Mouse (Mus musculus) hindbrain, embryonic 13.5 days (tissue): ENCODE measurements around the gene Tasp1. TPM values are rescaled to one million over a fixed set of nuclear protein-coding genes. Genes with fewer than 3 reads are reported as not detected.
"Not testable (repeated sequence)": the region's sequence is repeated elsewhere in the genome, so short reads cannot be mapped to it uniquely, and the experiment has no call there.

Source experiments
- ATAC-seq: fragments of 200-750 bp; cut with Nextera tagmentation; 2 replicates; pipeline ENCODE4 v1.8.0; 2017; ENCODE audit warnings: moderate TSS enrichment; ENCODE audit not compliant: low FRiP score
- H3K27ac ChIP-seq: fragments of 300-500 bp; sonication (generic); 2 replicates; pipeline ENCODE4 v1.5.1; 2015; ENCODE audit warnings: inconsistent platforms, mild to moderate bottlenecking, moderate library complexity
- H3K27me3 ChIP-seq: fragments of 300-500 bp; sonication (generic); 2 replicates; pipeline ENCODE4 v1.6.1; 2015; ENCODE audit warnings: mild to moderate bottlenecking, inconsistent platforms
- H3K36me3 ChIP-seq: fragments of 300-500 bp; sonication (generic); 2 replicates; pipeline ENCODE4 v1.6.1; 2015; ENCODE audit warnings: mild to moderate bottlenecking, inconsistent platforms
- H3K4me1 ChIP-seq: fragments of 300-500 bp; sonication (generic); replicated peaks from 2 replicates; pipeline ENCODE4 v1.6.1; 2015; ENCODE audit warnings: inconsistent platforms
- H3K4me2 ChIP-seq: fragments of 300-500 bp; sonication (generic); 2 replicates; pipeline ENCODE4 v1.6.1; 2015; ENCODE audit warnings: inconsistent platforms, mild to moderate bottlenecking, moderate library complexity
- H3K4me3 ChIP-seq: fragments of 300-500 bp; sonication (generic); 2 replicates; pipeline ENCODE4 v1.5.1; 2015; ENCODE audit warnings: mild to moderate bottlenecking, inconsistent platforms
- H3K9ac ChIP-seq: fragments of 300-500 bp; sonication (generic); 2 replicates; pipeline ENCODE4 v1.6.1; 2015; ENCODE audit warnings: mild to moderate bottlenecking, inconsistent platforms
- H3K9me3 ChIP-seq: fragments of 300-500 bp; sonication (generic); 2 replicates; pipeline ENCODE4 v1.6.1; 2016; ENCODE audit warnings: inconsistent platforms
- WGBS: fragments of 180-500 bp; shearing (Covaris S2); methylation state at CpG from one replicate; pipeline ENCODE4 v1.1.7; 2015; 5-methylcytosine and 5-hydroxymethylcytosine counted together
- polyA plus RNA-seq: library from polyadenylated mRNA; unstranded; fragments of >200 nt; fragmentation: Nextera tagmentation; extraction: Ambion mirVana; gene quantifications from 2 replicates; pipeline ENCODE4 v1.2.1, GENCODE M21; 2015

Tasp1 gene
- polyA plus RNA-seq, 1 experiment from 2014 or later: 15.4 TPM

DNA sequence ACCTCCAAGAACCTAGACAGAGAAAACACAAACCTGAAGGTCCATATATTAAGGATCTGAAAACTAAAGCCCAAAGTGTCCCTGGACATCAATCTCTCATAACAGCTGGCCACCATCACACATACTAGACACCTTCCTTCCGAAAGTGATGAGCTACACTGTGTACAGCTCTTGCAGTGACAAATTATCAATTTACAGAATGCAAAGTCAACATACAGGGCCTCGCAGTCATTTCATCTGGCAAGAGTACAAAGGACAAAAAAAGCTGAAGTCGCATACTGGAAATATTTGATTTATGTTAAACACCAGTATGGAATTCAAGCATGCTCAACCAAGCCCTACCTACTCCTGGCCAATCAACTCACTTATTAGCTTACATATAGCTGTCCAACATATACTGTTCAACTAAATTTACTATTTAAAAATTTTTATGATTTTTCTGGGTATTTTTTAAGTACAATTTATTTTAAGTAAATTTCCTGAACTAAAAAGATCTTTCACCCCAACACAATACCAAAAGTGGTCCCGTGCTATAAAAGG lies 132.5 kb downstream of the Tasp1 start:
- Histone ChIP-seq H3K9me3 (no peaks in the 10 kb centered on the region), H3K9ac (no peak overlapping the region), H3K36me3 (0 out of 2 replicates have a peak, but pooled peaks cover 2% of the 10 kb centered on the region), H3K27me3 (no peaks in the 10 kb centered on the region), H3K4me3 (no peak overlapping the region), H3K4me2 (no peak overlapping the region), H3K4me1 (no peaks in the 10 kb centered on the region), H3K27ac (no peak overlapping the region)
- WGBS: 89% methylated on average over 4 of the region's 4 CpGs
- no peak for ATAC-seq

DNA sequence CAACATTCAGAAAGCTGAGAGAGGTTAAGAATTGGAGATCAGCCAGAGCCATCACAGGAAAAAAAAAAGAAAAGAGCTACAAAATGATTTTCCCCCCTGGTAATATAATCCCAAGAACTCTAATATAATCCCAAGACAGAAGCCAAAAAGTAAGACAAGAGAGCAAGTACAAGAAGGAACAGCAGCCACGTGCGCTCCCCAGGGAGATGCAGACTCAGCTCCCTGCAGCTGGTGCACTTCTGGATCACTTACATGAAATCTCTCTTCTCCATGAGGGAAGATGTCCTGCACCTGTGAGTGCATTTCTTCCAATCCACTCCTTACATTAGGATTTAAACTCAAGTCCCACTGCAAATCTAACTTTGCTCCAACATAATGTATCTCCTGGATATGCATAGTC lies 134.4 kb downstream of the Tasp1 start:
- H3K27me3 ChIP-seq: no peaks in the 10 kb centered on the region
- WGBS: 79% methylated on average over 2 of the region's 2 CpGs
- H3K4me1 ChIP-seq: no peaks in the 10 kb centered on the region

DNA sequence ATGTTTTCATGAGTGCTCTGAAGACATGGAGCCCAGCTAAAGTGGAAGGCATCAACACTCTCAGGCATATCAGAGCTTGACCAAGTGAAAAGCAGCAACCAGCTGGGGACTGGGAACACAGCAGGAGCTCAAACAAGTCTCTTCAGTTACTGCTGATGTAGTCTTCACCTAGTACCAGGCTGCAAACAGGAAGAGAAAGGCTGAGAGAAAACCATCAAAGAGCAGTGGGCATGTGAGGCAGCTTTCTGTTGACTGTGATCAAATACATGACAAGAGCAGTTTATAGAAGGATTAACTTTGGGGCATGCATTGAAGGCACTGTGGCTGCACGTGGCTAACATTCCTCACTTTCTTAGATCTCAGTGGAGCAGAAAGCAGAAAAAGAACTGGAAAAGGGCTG lies 141.7 kb downstream of the Tasp1 start:
- Histone ChIP-seq H3K9me3 (no peaks in the 10 kb centered on the region), H3K27ac (no peak overlapping the region), H3K9ac (no peak overlapping the region), H3K4me2 (no peak overlapping the region), H3K27me3 (no peaks in the 10 kb centered on the region), H3K4me1 (no peaks in the 10 kb centered on the region), H3K4me3 (no peak overlapping the region), H3K36me3 (no peaks in the 10 kb centered on the region)
- no peak for ATAC-seq
- 21% methylated on average over 1 of the region's 1 CpGs for WGBS

More for the DNA sequence above, 134.4 kb downstream of the Tasp1 start:
- H3K9me3 ChIP-seq: no peaks in the 10 kb centered on the region
- ATAC-seq: no peak
- H3K4me2 ChIP-seq: no peak overlapping the region
- no peak overlapping the region for H3K4me3 ChIP-seq
- H3K9ac ChIP-seq: no peak overlapping the region
- H3K27ac ChIP-seq: no peak overlapping the region
- 0 out of 2 replicates have a peak, but pooled peaks cover 2% of the 10 kb centered on the region for H3K36me3 ChIP-seq

- H3K9me3 ChIP-seq, H3K4me3 ChIP-seq, H3K27me3 ChIP-seq, H3K27ac ChIP-seq, H3K9ac ChIP-seq, ATAC-seq, H3K4me2 ChIP-seq, H3K4me1 ChIP-seq, H3K36me3 ChIP-seq: not testable (repeated sequence)
These were observed 145.2 kb downstream of the Tasp1 start for GRCm38 (mm10) chr2:139921395-139921794.

GRCm38 (mm10) chr2:139919757-139920156 lies 146.8 kb downstream of the Tasp1 start:
- Histone ChIP-seq H3K27me3 (no peaks in the 10 kb centered on the region), H3K4me1 (no peaks in the 10 kb centered on the region), H3K9me3 (no peaks in the 10 kb centered on the region), H3K4me2 (no peak overlapping the region), H3K4me3 (no peak overlapping the region), H3K9ac (no peak overlapping the region), H3K36me3 (no peaks in the 10 kb centered on the region), H3K27ac (no peak overlapping the region)
- ATAC-seq: no peak
- WGBS: 76% methylated on average over 2 of the region's 2 CpGs

DNA sequence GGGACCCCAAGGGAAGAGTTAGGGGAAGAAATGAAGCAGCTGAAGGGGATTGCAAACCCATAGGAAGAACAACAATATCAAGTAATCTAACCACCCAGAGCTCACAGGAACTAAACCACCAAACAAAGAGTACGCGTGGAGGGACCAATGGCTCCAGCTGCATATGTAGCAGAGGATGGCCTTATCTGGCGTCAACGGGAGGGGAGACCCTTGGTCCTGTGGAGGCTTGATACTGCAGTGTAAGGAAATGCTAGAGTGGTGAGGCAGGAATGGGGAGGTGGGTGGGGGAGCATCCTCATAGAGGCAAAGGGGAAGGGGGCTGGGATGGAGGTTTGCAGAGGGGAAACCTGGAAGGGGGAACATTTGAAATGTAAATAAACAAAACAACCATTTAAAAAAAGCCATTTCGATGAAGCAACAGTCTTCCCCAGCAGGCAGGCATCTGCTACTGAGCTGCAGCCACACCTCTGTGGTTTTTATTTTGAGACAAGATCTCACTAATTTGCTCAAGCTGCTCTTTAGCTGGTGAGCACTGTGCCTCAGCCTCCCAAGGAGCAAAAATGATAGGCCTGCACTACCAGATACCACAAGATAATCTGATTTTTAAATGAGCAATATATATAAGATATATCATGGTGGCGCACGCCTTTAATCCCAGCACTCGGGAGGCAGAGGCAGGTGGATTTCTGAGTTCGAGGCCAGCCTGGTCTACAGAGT lies 160.0 kb downstream of the Tasp1 start:
- no peak overlapping the region for H3K4me2 ChIP-seq
- H3K36me3 ChIP-seq: peaks cover 8% of the 10 kb centered on the region; the same call in 1 of the 2 replicates
- no peak for ATAC-seq
- H3K27me3 ChIP-seq: no peaks in the 10 kb centered on the region
- H3K9me3 ChIP-seq: no peaks in the 10 kb centered on the region
- H3K9ac ChIP-seq: no peak overlapping the region
- H3K27ac ChIP-seq: no peak overlapping the region
- H3K4me3 ChIP-seq: no peak overlapping the region
- WGBS: 89% methylated on average over 9 of the region's 9 CpGs
- no peaks in the 10 kb centered on the region for H3K4me1 ChIP-seq

DNA sequence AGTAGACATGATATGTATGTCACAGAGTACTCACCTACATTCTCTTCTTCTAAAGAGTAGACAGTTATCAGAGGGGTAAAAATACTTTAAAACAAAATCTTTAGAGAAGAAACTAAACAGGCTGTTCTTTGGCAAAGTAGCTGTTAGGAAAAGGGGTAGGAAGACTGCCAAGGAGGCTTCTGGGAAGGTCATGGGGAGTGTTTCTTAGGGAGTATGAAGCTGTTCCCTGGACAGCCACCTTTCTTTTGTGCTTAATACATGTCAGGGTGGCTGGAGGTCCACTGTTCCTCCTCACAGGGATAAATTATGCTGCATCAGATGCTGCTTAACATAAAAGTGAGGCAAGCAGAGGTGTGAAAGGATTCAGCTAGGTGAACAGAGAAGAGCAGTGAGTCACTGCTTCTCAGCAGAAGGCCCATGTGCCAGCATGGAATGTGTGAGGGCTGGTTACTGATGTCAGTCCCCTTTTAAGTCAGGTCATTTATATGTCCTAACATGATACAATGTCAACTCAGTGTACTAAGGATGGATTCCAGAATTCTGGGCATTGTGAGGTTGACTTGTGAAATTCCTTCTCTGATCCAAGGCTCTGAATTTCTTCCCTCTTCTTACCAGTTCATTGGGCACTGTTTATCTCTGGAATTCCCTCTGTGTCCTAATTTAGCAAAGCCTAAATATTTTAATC lies 175.1 kb downstream of the Tasp1 start:
- Histone ChIP-seq H3K4me3 (no peak overlapping the region), H3K27me3 (no peaks in the 10 kb centered on the region), H3K9me3 (no peaks in the 10 kb centered on the region), H3K27ac (no peak overlapping the region), H3K4me2 (no peak overlapping the region), H3K36me3 (no peaks in the 10 kb centered on the region), H3K4me1 (no peaks in the 10 kb centered on the region), H3K9ac (no peak overlapping the region)
- no peak for ATAC-seq

DNA sequence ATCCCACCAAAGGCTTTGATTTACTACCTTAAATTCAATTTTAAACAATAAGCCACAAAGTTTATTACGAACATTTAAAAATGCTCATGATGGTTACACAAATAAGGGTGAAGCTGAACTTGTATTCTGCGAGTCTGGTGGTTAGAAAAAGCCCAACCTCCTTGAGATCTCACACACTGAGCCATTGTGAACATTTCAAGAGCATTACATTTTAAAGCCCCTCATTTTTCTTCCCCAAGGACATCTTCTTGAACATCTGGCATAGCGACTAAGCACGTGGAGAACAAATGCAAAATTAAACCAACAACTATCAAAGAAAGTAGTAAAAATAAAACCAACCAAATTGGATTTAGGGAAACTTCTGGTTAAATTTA lies 182.4 kb downstream of the Tasp1 start:
- no peak overlapping the region for H3K4me3 ChIP-seq
- no peaks in the 10 kb centered on the region for H3K27me3 ChIP-seq
- WGBS: 78% methylated on average over 4 of the region's 4 CpGs
- no peak overlapping the region for H3K4me2 ChIP-seq
- ATAC-seq: no peak
- H3K9ac ChIP-seq: no peak overlapping the region
- H3K27ac ChIP-seq: no peak overlapping the region
- no peaks in the 10 kb centered on the region; the same call in 1 of the 2 replicates for H3K36me3 ChIP-seq
- H3K4me1 ChIP-seq: no peaks in the 10 kb centered on the region
- H3K9me3 ChIP-seq: no peaks in the 10 kb centered on the region

GRCm38 (mm10) chr2:139883581-139884263 lies 182.9 kb downstream of the Tasp1 start:
- H3K4me1 ChIP-seq: no peaks in the 10 kb centered on the region
- no peak overlapping the region for H3K4me3 ChIP-seq
- no peaks in the 10 kb centered on the region for H3K27me3 ChIP-seq
- no peak overlapping the region for H3K9ac ChIP-seq
- no peak overlapping the region for H3K27ac ChIP-seq
- ATAC-seq: no peak
- no peaks in the 10 kb centered on the region; the same call in 1 of the 2 replicates for H3K36me3 ChIP-seq
- no peaks in the 10 kb centered on the region for H3K9me3 ChIP-seq
- WGBS: 93% methylated on average over 7 of the region's 7 CpGs
- H3K4me2 ChIP-seq: no peak overlapping the region

DNA sequence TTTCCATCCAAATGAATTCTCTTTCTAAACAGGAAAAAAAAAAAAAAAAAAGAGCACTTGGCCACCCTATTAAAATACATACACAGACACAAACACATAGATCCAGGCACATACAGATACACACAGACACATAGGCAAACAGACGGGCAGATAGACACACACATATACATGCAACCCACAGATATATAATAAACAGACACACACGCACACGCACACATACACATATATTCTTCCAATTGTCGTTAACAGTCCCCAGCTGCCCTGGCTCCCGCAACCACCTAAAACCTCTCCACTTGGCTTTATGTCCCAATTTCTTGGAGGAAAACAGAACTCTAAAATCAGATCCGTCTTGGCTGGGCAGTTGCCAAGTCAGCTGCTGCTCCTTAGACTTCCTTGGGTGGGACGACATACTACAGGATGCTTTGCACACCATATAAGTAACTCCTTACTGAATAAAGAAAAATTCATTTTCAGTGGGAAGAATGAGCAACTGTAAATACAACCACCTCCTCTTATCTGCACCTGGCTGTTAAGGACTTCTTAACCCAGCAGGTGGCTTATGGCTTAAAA lies 188.5 kb downstream of the Tasp1 start:
- H3K4me2 ChIP-seq: no peak overlapping the region
- ATAC-seq: no peak
- no peaks in the 10 kb centered on the region for H3K4me1 ChIP-seq
- 90% methylated on average over 7 of the region's 7 CpGs for WGBS
- no peaks in the 10 kb centered on the region for H3K27me3 ChIP-seq
- no peaks in the 10 kb centered on the region for H3K9me3 ChIP-seq
- H3K4me3 ChIP-seq: no peak overlapping the region
- H3K9ac ChIP-seq: no peak overlapping the region
- no peak overlapping the region for H3K27ac ChIP-seq
- no peaks in the 10 kb centered on the region; the same call in 1 of the 2 replicates for H3K36me3 ChIP-seq

GRCm38 (mm10) chr2:139875876-139876275 lies 190.7 kb downstream of the Tasp1 start:
- no peaks in the 10 kb centered on the region for H3K27me3 ChIP-seq
- ATAC-seq: no peak
- no peak overlapping the region for H3K4me3 ChIP-seq
- H3K4me1 ChIP-seq: no peaks in the 10 kb centered on the region
- no peaks in the 10 kb centered on the region for H3K36me3 ChIP-seq
- H3K27ac ChIP-seq: no peak overlapping the region
- H3K4me2 ChIP-seq: no peak overlapping the region
- no peaks in the 10 kb centered on the region for H3K9me3 ChIP-seq
- no peak overlapping the region for H3K9ac ChIP-seq
- WGBS: 61% methylated on average over 3 of the region's 3 CpGs

DNA sequence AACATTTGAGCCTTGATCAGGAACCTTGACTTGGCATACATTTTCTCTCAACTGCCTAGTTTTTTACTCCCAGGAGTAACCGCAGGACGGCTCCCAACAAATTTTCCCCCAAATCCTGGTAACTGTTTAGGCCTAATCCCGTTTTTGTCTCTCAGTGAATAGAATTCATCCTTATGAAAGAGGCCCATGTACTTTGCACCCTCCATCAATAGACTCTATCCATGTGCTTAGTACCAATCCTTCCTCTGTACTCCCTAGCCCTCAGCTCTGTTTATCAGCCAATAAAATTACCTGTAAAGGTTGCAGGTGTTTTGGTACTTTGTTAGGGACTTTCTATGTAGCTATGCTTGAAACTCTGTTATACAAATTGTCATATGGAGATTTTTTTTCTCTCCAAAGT lies 192.4 kb downstream of the Tasp1 start:
- Histone ChIP-seq H3K27me3 (no peaks in the 10 kb centered on the region), H3K4me2 (no peak overlapping the region), H3K9ac (no peak overlapping the region), H3K4me1 (no peaks in the 10 kb centered on the region), H3K27ac (no peak overlapping the region), H3K9me3 (no peaks in the 10 kb centered on the region), H3K4me3 (no peak overlapping the region), H3K36me3 (no peaks in the 10 kb centered on the region)
- 55% methylated on average over 3 of the region's 3 CpGs for WGBS
- no peak for ATAC-seq
